Mouse (Mus musculus): ENCODE measurements at regions not wholly inside any gene's neighbourhood (a gene's known extent, or its start where the extent isn't known, plus 50 kb on each side); places are given as distances from the start of the nearest gene placed in this dataset.
A peak's percentile ranks its signal among the peaks of the same experiment; 100 is the strongest.

- DNase-seq (ENCODE audit: low spot score, missing footprints) (no peak), ATAC-seq (ENCODE audit: low FRiP score) (no peak)
- no peaks in the 10 kb centered on the region for H3K36me3 ChIP-seq (ENCODE audit: control insufficient read depth, insufficient read depth, low read length)
- H3K27me3 ChIP-seq (ENCODE audit: control insufficient read depth, insufficient read depth, low read length), result no peaks in the 10 kb centered on the region
- H3K9me3 ChIP-seq (ENCODE audit: control insufficient read depth, low read length), result no peaks in the 10 kb centered on the region
- H3K4me2 ChIP-seq, result no peak overlapping the region
- H3K9ac ChIP-seq (ENCODE audit: low read length), result no peak overlapping the region
- no peaks in the 10 kb centered on the region for H3K4me1 ChIP-seq (ENCODE audit: control insufficient read depth, insufficient read depth, low read length)
- no peak overlapping the region for H3K4me3 ChIP-seq (ENCODE audit: low read depth, low read length)
- 72% methylated on average over 14 of the region's 14 CpGs for WGBS
- H3K27ac ChIP-seq (ENCODE audit: low read depth, low read length), result no peak overlapping the region
These were observed 139.1 kb upstream of the Spred2 start for GRCm38 (mm10) chr11:19785110-19785509.

GRCm38 (mm10) chr11:19796950-19797670 lies 127.1 kb upstream of the Spred2 start:
- no peaks in the 10 kb centered on the region for H3K9me3 ChIP-seq (ENCODE audit: control insufficient read depth, low read length)
- H3K4me3 ChIP-seq (ENCODE audit: low read depth, low read length), result no peak overlapping the region
- H3K9ac ChIP-seq (ENCODE audit: low read length), result no peak overlapping the region
- no peak overlapping the region for H3K4me2 ChIP-seq
- no peaks in the 10 kb centered on the region for H3K36me3 ChIP-seq (ENCODE audit: control insufficient read depth, insufficient read depth, low read length)
- DNase-seq (ENCODE audit: low spot score, missing footprints) (no peak), ATAC-seq (ENCODE audit: low FRiP score) (no peak)
- H3K27ac ChIP-seq (ENCODE audit: low read depth, low read length), result no peak overlapping the region
- WGBS, result 75% methylated on average over 4 of the region's 4 CpGs
- H3K4me1 ChIP-seq (ENCODE audit: control insufficient read depth, insufficient read depth, low read length), result no peaks in the 10 kb centered on the region
- no peaks in the 10 kb centered on the region for H3K27me3 ChIP-seq (ENCODE audit: control insufficient read depth, insufficient read depth, low read length)

GRCm38 (mm10) chr11:19809359-19809758 lies 114.8 kb upstream of the Spred2 start:
- WGBS, result 85% methylated on average over 7 of the region's 7 CpGs

GRCm38 (mm10) chr11:19811271-19811991 lies 112.7 kb upstream of the Spred2 start:
- no peak overlapping the region for H3K4me3 ChIP-seq (ENCODE audit: low read depth, low read length)

More at GRCm38 (mm10) chr11:19809359-19809758, 114.8 kb upstream of the Spred2 start:
- no peaks in the 10 kb centered on the region; the same call in 1 of the 2 replicates for H3K27me3 ChIP-seq (ENCODE audit: control insufficient read depth, insufficient read depth, low read length)
- H3K36me3 ChIP-seq (ENCODE audit: control insufficient read depth, insufficient read depth, low read length), result no peaks in the 10 kb centered on the region
- no peaks in the 10 kb centered on the region; the same call in 1 of the 2 replicates for H3K9me3 ChIP-seq (ENCODE audit: control insufficient read depth, low read length)
- H3K4me2 ChIP-seq, result no peak overlapping the region
- H3K27ac ChIP-seq (ENCODE audit: low read depth, low read length), result no peak overlapping the region
- DNase-seq (ENCODE audit: low spot score, missing footprints), result no peak
- H3K9ac ChIP-seq (ENCODE audit: low read length), result no peak overlapping the region
- H3K4me1 ChIP-seq (ENCODE audit: control insufficient read depth, insufficient read depth, low read length), result peaks cover 7% of the 10 kb centered on the region
- no peak for ATAC-seq (ENCODE audit: low FRiP score)
- H3K4me3 ChIP-seq (ENCODE audit: low read depth, low read length), result no peak overlapping the region

GRCm38 (mm10) chr11:19811992-19812690 lies 112.0 kb upstream of the Spred2 start:
- peaks cover 7% of the 10 kb centered on the region for H3K4me1 ChIP-seq (ENCODE audit: control insufficient read depth, insufficient read depth, low read length)
- no peaks in the 10 kb centered on the region for H3K36me3 ChIP-seq (ENCODE audit: control insufficient read depth, insufficient read depth, low read length)
- H3K9me3 ChIP-seq (ENCODE audit: control insufficient read depth, low read length), result no peaks in the 10 kb centered on the region; the same call in 1 of the 2 replicates
- 6% methylated on average over 10 of the region's 10 CpGs for WGBS
- no peak overlapping the region for H3K4me3 ChIP-seq (ENCODE audit: low read depth, low read length)
- H3K27me3 ChIP-seq (ENCODE audit: control insufficient read depth, insufficient read depth, low read length), result no peaks in the 10 kb centered on the region; the same call in 1 of the 2 replicates
- 0 out of 2 replicates have a peak overlapping the region, but pooled peaks have one; percentile 12 for H3K9ac ChIP-seq (ENCODE audit: low read length)
- 0 out of 2 replicates have a peak overlapping the region, but pooled peaks have one; percentile 7 for H3K4me2 ChIP-seq
- no peak for DNase-seq (ENCODE audit: low spot score, missing footprints)
- H3K27ac ChIP-seq (ENCODE audit: low read depth, low read length), result no peak overlapping the region
- peak; percentile 70; the same call in 1 of the 2 replicates for ATAC-seq (ENCODE audit: low FRiP score)

More at GRCm38 (mm10) chr11:19811271-19811991, 112.7 kb upstream of the Spred2 start:
- DNase-seq (ENCODE audit: low spot score, missing footprints) (no peak), ATAC-seq (ENCODE audit: low FRiP score) (0 out of 2 replicates have a peak, but pooled peaks have one; percentile 44)
- Histone ChIP-seq H3K9me3 (ENCODE audit: control insufficient read depth, low read length) (no peaks in the 10 kb centered on the region; the same call in 1 of the 2 replicates), H3K27me3 (ENCODE audit: control insufficient read depth, insufficient read depth, low read length) (no peaks in the 10 kb centered on the region; the same call in 1 of the 2 replicates), H3K27ac (ENCODE audit: low read depth, low read length) (no peak overlapping the region), H3K36me3 (ENCODE audit: control insufficient read depth, insufficient read depth, low read length) (no peaks in the 10 kb centered on the region), H3K4me1 (ENCODE audit: control insufficient read depth, insufficient read depth, low read length) (peaks cover 7% of the 10 kb centered on the region), H3K4me2 (0 out of 2 replicates have a peak overlapping the region, but pooled peaks have one; percentile 7), H3K9ac (ENCODE audit: low read length) (no peak overlapping the region)
- 10% methylated on average over 12 of the region's 12 CpGs for WGBS

- no peaks in the 10 kb centered on the region for H3K36me3 ChIP-seq (ENCODE audit: control insufficient read depth, insufficient read depth, low read length)
- 69% methylated on average over 7 of the region's 7 CpGs for WGBS
- no peaks in the 10 kb centered on the region; the same call in 1 of the 2 replicates for H3K9me3 ChIP-seq (ENCODE audit: control insufficient read depth, low read length)
- H3K4me3 ChIP-seq (ENCODE audit: low read depth, low read length), result no peak overlapping the region
- H3K4me1 ChIP-seq (ENCODE audit: control insufficient read depth, insufficient read depth, low read length), result peaks cover 7% of the 10 kb centered on the region
- ATAC-seq (ENCODE audit: low FRiP score) (peak; percentile 54; the same call in 1 of the 2 replicates), DNase-seq (ENCODE audit: low spot score, missing footprints) (no peak)
- no peak overlapping the region for H3K27ac ChIP-seq (ENCODE audit: low read depth, low read length)
- H3K27me3 ChIP-seq (ENCODE audit: control insufficient read depth, insufficient read depth, low read length), result no peaks in the 10 kb centered on the region; the same call in 1 of the 2 replicates
- H3K4me2 ChIP-seq, result no peak overlapping the region
- no peak overlapping the region for H3K9ac ChIP-seq (ENCODE audit: low read length)
These were observed 110.6 kb upstream of the Spred2 start for GRCm38 (mm10) chr11:19813549-19813948.

- no peaks in the 10 kb centered on the region for H3K4me1 ChIP-seq (ENCODE audit: control insufficient read depth, insufficient read depth, low read length)
- DNase-seq (ENCODE audit: low spot score, missing footprints) (no peak), ATAC-seq (ENCODE audit: low FRiP score) (peak; percentile 57)
- no peak overlapping the region for H3K4me3 ChIP-seq (ENCODE audit: low read depth, low read length)
- no peaks in the 10 kb centered on the region for H3K9me3 ChIP-seq (ENCODE audit: control insufficient read depth, low read length)
- H3K9ac ChIP-seq (ENCODE audit: low read length), result no peak overlapping the region
- no peak overlapping the region for H3K4me2 ChIP-seq
- H3K27ac ChIP-seq (ENCODE audit: low read depth, low read length), result no peak overlapping the region
- no peaks in the 10 kb centered on the region for H3K36me3 ChIP-seq (ENCODE audit: control insufficient read depth, insufficient read depth, low read length)
- WGBS, result 75% methylated on average over 5 of the region's 5 CpGs
- H3K27me3 ChIP-seq (ENCODE audit: control insufficient read depth, insufficient read depth, low read length), result no peaks in the 10 kb centered on the region
These were observed 101.2 kb upstream of the Spred2 start for GRCm38 (mm10) chr11:19822991-19823390.

- no peaks in the 10 kb centered on the region for H3K27me3 ChIP-seq (ENCODE audit: control insufficient read depth, insufficient read depth, low read length)
- DNase-seq (ENCODE audit: low spot score, missing footprints) (peak; percentile 99), ATAC-seq (ENCODE audit: low FRiP score) (peak; percentile 62)
- H3K36me3 ChIP-seq (ENCODE audit: control insufficient read depth, insufficient read depth, low read length), result no peaks in the 10 kb centered on the region
- WGBS, result 0% methylated on average over 3 of the region's 3 CpGs
- no peaks in the 10 kb centered on the region for H3K9me3 ChIP-seq (ENCODE audit: control insufficient read depth, low read length)
- H3K27ac ChIP-seq (ENCODE audit: low read depth, low read length), result no peak overlapping the region
- no peak overlapping the region for H3K9ac ChIP-seq (ENCODE audit: low read length)
- H3K4me3 ChIP-seq (ENCODE audit: low read depth, low read length), result no peak overlapping the region
- no peaks in the 10 kb centered on the region for H3K4me1 ChIP-seq (ENCODE audit: control insufficient read depth, insufficient read depth, low read length)
- H3K4me2 ChIP-seq, result no peak overlapping the region
These were observed 100.7 kb upstream of the Spred2 start for GRCm38 (mm10) chr11:19823461-19823895.

All from midbrain, embryonic 11.5 days (tissue).